Mouse (Mus musculus) C2C12 (cell line): ENCODE measurements around the gene Amot.

Source experiments
- CEBPB ChIP-seq: IDR thresholded peaks from one replicate; pipeline ENCODE4 v1.6.1; 2011; ENCODE audit warnings: low read depth, mild to moderate bottlenecking, control low read depth, moderate library complexity
- CTCF ChIP-seq: IDR thresholded peaks from one replicate; pipeline ENCODE4 v1.5.1; 2011; ENCODE audit not compliant: control insufficient read depth, insufficient read depth, insufficient read length
- FOSL1 ChIP-seq: IDR thresholded peaks from one replicate; pipeline ENCODE4 v1.8.0; 2011; ENCODE audit warnings: mild to moderate bottlenecking, low read length; ENCODE audit not compliant: poor library complexity, insufficient read depth, severe bottlenecking
- MAX ChIP-seq: IDR thresholded peaks from one replicate; pipeline ENCODE4 v1.6.1; 2011; ENCODE audit warnings: mild to moderate bottlenecking, control low read depth
- USF1 ChIP-seq: IDR thresholded peaks from one replicate; pipeline ENCODE4 v1.6.1; 2011; ENCODE audit warnings: low read depth, mild to moderate bottlenecking, control low read depth, moderate library complexity

DNA sequence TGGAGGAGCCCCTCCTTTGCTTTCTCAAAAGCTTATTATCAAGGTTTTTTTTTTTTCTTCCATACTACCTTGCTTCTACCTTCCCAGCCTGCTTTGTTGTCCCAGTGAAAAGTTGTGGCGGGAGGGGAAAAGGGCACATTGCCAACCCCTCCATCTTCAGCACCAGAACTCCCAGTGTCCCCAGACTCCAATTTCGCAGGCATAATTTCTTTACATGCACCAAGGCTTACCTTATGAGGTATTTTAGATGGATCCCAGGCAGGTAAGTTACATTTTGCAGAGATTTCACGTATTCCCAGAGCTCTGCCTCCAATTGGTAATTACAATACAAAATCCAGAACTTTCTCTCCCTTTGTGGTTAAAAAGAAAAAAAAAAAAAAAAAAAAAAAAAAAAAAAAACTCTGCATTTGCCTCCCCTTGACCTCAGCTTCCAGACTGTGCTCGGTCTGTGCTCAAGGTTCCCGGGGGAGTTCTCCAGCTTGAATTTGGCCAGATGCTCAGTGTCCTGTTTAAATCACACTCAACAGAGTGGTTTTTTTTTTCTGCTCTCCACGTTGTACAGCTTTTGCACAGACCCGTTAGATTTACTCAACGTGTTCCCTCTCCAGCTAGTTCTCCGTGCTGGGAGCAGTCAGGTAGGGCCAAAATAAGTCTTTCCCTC, 10.6 kb upstream of the Amot start:
- TF ChIP-seq MAX: no peak
- no peak for TF ChIP-seq CTCF
- no peak for TF ChIP-seq FOSL1
- TF ChIP-seq USF1: no peak
- TF ChIP-seq CEBPB: no peak
